Mouse (Mus musculus): ENCODE measurements around the gene Thrap3.
"Not testable (repeated sequence)": the region's sequence is repeated elsewhere in the genome, so short reads cannot be mapped to it uniquely, and the experiment has no call there.

- not testable (repeated sequence) for TF ChIP-seq CTCF (IDR thresholded peaks at IDR 0.05; ENCODE audit: borderline replicate concordance, insufficient read depth, low read depth, low read length); POLR2A (IDR thresholded peaks at IDR 0.05; ENCODE audit: borderline replicate concordance, insufficient read depth, low read length)
Measured at GRCm38 (mm10) chr4:126219540-126219939, 17.0 kb upstream of the Thrap3 start.

Measured in cerebellum, adult 2 months (tissue).